Mouse (Mus musculus): ENCODE data around the gene Ripply2. TPM values are rescaled to one million over a fixed set of nuclear protein-coding genes. Genes with fewer than 3 reads are reported as not detected.
A peak's percentile ranks its signal among the peaks of the same experiment; 100 is the strongest.
"Not testable (repeated sequence)": the region's sequence is repeated elsewhere in the genome, so short reads cannot be mapped to it uniquely, and the experiment has no call there.

Ripply2 gene
- total RNA-seq (2021): 1 to 10 TPM in 1 of 2 experiments, under 1 TPM in 1; 0.73 to 1.3 TPM
- long read RNA-seq, experiment 1, partial matches to known transcripts: 0 of 2 reads
- long read RNA-seq, experiment 1, other reads (novel, unspliced or antisense): 0 of 2 reads
- long read RNA-seq, experiment 2: 0 reads

DNA sequence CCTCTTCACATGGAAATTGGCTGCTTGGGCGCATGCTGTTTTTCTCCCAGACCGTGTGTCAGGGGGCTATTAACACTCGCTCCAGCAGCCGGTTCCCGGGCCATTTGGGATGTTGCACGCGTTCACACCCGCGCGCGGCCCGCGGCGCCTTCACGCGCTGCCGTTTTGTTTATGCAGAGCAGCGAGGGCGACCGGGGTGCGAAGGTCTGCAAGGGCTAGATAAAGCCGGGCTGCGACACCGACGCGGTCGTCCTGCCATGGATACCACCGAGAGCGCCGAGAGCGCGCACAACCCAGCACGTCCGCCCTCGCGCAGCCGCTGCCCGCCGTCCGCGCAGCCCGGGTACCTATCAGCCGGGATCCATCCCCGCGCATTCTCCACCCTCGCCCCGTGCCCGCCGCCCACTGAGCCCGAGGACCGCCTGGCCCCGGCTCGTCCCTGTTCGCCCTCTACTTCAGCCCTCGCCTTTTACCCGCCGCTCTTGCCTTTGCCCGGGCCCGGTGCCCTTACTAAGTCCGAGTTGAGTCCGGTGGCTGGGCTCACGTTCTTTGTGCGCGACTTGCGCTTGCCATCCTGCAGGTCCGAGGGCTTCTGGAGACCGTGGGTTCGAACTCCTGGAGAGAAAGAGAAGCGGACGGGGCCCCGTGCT is at the start of gene Ripply2:
Ripply2 (plus strand) TSS at position 250 of the 650 bp plus-strand sequence.
- peak; percentile 19 to 36 for DNase-seq

DNA sequence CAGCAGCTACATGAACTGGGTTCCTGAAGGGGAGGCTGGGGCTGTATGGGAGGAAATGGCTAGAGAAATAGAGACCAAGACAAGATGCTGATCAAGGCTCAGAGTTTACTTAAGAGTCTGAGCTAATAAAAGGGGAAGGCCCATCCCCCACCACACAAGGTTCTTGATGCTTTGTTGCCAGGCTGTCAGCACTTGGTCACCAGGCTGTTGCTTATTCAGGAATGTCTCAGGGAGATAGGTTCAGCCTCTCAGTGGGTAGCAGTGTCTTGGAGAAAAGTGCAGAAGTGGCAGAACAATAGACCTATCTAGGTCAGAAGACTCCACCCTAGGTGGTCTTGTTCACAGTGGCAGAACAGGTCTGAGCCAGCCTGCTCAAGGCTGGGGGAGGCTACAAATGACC is 42.9 kb upstream of the Ripply2 start:
- DNase-seq: not testable (repeated sequence)

DNA sequence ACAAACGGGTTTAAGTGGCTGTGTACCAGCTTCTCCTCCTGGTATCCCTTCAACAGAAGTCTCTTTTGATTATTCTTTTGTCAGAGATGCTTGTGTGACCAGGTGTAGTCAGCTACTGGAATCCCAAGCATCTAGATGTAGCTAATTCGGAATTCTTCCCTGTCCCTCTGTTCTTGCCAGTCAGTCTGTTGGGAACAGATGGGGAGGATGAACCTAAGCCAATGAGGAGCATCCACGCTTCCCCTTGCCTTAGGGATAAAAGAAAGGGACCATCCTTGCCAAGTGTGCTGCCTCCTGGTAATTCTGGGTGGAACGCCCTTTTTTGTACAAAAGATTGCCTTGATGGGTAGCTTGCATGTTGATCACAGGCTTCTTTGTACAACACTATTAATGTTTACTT is 41.8 kb upstream of the Ripply2 start:
- DNase-seq: no peak

DNA sequence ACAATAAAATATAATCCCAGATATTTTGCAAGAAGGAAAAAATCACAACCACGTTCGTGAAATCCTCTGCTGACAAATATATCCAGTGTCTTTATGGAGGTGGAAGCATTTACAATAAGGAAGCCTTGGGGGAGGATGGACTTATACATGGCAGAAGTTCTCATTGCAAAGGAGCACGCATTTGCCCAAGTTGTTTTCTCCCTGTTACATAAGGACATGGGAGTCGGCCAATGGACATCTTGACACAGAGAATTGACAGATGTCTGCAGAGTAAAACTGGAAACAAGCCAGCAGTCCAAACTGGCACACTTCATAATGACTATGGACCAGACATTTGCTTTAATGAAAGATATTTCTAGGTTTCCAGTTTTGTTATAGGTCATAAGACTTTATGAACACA is 38.4 kb upstream of the Ripply2 start:
- DNase-seq: peak; percentile 5 to 18

DNA sequence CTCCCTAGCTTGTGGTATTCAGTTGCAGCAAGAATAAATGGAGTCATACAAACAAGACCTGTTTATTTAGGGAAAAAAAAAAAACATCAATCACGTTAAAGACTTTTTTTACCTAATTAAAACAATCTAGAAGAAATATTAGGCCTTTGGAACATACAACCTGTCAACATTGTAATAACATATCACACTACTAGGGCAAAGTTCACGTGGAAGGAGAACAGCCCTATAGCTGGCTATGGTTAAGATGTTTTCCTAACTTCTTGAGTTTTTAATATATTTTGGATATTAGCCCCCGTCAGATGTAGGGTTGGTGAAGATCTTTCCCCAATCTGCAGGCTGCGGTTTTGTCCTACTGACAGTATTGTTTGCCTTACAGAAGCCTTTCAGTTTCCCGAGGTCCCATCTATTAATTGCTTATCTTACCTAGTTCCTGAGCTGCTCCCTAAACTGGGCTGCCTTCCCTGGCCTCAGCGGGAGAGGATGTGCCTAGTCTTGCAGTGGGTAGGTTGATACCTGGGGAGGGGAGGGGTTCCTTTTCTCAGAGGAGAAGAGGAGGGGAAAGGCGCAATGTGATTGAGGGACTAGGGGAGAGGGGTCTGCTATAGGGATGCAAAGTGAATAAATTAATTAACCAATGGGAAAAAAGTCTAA is 37.0 kb upstream of the Ripply2 start:
- DNase-seq: no peak

DNA sequence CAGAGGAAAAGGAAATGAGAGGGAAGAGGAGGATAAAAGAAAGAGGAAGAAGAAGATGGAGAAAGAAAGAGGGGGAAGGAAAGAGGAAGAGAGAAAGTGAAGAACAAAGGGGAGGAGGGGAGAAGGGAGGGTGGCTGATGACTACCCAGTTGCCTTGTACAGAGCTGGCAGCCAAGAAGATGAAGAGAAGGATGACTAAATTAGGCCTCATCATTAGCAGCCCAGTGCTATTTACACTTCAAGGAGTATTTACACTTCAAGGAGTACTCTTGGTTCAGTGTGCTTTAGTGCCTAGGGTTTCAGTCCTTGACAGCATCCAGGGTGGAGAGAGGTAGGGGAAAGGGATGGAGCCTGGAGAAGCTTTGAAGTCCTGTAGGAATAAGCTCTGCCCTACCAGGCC is 35.3 kb upstream of the Ripply2 start:
- DNase-seq: no peak

DNA sequence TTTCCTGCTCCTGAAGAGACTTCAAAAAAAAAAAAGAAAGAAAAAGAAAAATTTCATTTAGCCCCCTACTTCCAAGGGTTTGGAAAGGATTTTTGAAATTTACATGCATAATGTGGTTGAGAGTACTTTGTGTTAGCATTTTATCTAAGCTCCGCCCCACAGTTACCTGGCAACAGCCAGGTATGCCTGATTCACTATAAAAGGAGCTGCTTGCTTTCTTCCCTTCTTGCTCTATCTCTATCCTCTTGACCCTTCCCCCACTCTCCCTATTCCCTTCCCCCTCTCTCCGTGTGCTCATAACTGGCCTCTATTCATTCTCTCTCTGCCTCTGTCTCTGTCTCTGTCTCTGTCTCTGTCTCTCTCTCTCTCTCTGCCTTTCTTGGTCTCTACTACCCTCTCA is 34.4 kb upstream of the Ripply2 start:
- no peak for DNase-seq

DNA sequence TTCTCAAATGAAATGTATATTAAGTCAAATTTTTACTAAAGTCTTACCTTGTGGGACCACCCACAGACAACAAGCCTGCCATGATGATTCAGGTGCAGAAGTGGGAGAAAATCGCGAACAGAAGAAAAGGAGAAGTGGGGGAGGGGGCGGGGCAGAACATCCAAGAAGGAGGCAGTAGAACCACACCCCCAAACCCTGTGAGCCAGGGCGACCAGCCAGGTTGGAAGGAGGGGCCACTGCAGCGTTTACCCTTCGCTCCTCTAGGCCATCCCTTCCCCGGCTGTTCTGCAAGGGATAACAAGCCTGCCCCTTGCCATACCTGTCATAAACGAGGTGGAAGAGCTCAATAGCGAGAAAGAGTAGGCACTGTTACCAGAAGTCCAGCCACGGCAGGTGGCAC is 33.8 kb upstream of the Ripply2 start:
- DNase-seq: no peak

DNA sequence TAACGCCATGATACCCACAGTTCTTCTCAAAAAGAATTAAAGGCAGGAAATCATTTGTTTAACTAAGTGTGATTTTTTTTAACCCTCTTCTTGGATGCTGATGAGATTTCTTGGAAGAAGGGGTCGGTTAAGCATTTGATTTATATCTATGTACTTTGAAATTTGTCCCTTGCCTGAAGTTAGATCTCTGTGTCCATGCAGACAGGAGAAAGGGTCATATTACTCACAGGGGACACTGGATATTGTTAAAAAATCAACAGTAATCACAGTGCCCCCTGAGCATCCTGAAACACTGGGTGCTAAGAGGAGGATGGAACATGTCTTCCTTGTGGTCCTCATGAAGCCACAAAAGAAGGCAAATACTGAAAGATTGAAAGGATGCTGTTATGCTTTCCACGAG is 30.8 kb upstream of the Ripply2 start:
- DNase-seq: no peak

DNA sequence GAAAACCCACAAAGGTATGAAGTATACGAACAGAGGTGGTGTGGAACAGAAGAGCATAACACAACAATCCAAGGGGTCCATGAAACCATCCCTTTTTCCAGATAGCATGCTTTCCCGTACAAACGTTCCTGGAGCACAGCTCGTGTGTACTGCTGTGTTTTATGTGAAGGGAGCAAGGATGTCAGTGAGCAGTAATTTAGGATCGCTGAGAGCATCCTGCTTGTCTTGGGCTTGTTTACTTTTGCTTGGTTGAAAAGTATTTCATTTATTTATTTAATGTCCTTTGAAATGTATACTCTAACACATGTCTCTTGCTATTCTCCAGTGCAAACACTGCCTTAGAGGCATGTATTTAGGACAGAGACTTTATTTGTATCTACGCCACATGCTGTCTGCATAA is 30.2 kb upstream of the Ripply2 start:
- no peak for DNase-seq

DNA sequence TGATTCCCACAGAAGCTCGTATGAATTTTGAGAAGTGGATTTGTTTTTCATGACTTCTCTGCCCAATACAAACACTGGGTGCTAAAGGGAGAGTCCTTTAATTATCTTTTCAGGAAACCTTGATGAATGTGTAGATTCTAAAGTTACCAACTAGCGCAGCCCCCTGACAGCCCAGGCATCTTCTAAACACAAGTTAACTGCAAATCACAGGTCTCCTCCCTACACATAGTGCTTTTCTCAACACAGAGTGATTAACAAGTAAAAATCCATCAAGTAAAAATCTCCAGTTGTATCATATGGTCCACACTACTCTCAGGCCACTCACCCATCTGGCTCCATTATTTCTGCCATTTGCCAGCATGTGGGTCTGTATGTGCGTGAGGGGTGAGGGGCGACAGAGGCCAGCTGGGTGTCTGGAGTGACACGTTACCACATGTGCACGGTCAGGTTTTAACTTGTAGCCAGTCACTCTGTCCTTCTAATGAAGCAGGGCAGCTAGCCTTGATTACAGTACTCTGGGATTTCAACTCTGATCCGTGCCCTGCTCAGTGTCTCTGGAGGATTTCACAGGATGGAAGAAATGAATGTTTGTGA is 28.5 kb upstream of the Ripply2 start:
- no peak for DNase-seq

DNA sequence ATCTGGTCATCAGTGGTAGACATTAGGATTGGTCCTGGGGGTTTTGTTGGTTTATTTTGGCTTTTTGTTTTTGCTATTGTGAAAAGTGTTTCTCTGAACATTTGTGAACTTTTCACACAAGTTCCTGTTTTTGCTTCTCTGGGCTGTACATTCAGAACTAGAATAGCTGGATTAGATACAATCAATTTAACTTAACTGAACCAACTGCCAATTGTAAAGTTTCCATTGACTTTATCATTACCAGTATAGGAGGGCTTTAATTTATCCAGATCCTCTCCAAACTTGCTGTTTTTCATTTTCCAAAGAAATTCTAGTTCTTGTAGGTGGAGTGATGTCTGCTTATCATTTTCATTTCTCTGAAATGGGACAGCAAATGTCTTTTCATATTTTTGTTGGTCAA is 25.5 kb upstream of the Ripply2 start:
- DNase-seq: no peak

DNA sequence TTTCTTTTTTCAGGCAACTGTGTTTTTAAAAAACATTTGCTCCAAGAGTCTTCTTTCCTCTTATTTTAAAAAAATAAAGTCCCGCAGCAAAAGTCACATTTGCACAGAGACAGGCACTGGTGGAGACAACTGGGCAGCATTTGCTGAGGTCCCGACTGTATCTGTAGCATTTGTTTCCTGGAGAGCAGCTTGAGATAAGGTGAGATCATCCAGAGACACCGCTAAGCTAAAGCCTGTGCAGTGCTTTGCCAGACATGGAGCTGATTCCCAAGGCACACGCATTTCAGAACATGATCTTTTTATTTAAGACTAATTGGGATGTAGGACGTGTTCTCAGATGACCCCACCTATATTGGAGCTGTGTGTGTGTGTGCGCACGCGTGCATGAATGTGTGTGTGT is 23.6 kb upstream of the Ripply2 start:
- DNase-seq: no peak

DNA sequence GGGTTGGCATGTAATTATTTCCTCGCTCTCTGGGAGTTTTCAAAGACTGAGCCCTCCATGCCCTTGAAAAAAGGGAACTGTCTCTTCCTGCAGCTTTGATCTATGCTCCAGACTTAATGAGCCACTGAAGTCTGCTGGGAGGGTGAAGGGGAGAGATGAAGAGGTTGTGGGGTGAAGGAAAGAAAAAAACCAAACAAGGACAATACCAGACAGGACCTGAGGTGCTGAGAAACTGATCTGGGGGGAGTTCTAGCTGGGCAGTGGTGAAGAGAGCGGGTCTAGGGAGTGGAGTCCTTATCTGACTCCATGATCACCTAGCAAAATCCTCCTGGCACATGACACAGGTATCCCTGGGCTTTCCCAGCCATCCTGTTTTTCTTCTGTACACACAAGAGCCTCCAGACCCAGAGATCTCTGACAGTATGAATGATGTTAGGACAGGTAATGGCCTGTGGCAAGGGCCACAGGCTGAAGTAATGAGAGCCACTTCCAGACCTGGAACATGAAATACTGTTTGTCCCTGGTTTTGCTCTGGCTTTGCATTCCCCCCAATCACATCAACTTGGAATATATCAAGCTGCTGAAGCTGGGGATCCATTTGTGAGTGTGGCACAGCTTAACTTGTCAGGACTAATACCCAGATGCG is 18.2 kb upstream of the Ripply2 start:
- peak in 1 of 2 experiments; percentile 17 for DNase-seq

DNA sequence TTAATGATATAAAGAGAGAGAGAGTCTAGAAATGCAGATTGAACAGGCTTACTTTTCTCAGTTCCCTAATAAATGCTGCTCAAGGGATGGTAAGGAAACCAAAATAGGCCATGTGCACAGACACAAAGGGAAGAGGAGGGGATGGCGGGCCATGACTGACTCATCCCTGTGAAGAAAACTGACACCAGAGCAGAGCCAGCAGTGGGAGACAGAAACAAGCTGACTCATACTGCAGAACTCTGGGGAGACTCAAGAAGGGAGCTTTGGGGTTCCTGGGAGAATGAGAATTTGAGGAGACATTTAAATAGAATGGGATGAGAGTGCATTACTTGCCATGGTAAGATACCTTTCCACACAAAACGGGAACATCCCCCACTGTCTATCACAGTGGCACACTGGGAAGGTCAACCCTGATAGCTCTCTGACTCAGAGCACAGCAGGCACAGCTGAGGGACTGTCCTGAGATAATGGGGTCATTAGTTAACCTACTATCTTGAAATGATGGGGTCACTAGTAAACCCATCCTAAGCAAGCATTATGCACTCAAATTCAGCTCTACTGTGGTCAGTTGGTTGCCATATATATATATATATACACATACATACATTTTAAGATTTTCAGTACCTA is 15.3 kb upstream of the Ripply2 start:
- DNase-seq: peak; percentile 57 to 67

DNA sequence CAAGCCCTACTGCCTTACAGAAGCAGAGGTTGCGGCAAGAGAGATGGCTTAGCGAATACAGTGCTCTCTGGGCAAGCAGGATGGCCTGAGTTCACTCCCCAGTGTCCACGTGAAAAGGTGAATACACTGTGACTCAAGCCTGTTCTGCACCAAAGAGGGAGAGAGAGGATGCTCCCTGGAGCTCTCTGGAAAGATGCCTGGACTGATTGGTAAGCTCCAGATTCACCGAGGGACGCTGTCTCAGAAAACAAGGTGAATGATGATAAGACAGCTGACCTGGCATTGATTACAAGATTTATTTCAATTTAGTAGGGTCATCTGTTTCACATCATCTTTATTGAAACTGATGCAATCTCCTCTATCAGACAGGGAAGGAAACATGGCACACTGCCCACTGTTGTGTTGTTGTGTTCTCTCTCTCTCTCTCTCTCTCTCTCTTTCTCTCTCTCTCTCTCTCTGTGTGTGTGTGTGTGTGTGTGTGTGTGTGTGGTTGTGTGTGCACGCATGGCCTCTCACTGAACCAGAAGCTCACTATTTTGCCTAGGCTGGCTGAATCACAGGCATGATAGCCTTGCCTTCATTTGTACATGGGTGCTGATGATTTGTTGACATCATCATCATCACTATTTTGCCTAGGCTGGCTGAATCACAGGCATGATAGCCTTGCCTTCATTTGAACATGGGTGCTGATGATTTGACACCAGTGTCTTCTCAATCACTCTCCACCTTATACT is 10.5 kb upstream of the Ripply2 start:
- DNase-seq: no peak

DNA sequence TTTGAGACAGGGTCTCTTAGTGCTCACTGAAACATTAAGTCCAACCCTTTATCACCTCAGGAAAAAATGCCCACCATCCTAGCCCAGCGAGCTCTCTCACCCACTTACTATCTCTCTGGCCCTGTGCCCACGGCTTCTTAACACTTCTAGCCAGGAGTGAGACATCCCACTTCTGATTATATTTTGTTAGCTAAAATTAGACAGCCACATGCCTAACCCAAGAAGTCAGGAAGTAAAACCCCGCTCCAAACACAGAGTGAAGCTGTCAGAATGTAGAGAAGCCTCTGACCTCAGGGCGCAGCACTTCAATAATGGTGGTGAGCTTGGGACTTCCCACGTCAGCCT is 9.9 kb upstream of the Ripply2 start:
- no peak for DNase-seq

DNA sequence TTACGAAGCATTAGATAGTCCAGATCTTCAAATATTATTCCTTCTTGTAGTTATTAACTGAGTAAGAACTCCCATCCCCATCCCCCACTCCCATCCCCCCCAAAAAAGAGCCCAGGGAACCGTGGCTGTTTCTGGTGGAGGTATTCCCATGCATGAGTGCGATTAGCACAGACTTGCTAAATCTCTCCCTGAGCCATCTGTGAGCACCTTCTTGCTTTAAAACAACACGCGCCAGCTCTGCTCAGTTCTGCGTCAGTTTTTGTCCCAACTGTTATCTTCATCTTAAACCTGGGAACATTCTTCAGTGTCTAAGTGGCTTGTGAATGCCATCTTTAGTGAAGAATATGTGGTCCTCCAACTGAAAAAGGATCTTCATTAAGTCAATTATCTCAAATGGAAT is 6.8 kb upstream of the Ripply2 start:
- no peak for DNase-seq

DNA sequence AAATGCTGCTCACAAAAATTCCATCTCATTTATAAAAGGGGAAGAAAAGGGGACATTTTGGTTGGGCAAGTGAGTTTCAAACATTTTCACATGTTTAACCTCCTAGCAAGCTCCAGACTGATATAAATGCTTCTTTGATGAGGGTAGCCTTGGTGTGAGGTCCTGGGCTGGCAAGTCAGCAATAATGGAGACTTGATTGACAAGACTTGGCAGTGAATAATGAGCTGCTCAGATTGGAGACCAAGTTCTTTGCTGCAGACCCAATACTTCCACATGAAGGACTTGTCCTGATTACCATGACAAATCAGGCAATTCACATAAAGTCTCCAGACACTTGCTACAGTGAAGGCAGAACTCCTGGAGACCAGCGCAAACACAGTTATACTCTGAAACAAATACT is 6.4 kb upstream of the Ripply2 start:
- DNase-seq: no peak

DNA sequence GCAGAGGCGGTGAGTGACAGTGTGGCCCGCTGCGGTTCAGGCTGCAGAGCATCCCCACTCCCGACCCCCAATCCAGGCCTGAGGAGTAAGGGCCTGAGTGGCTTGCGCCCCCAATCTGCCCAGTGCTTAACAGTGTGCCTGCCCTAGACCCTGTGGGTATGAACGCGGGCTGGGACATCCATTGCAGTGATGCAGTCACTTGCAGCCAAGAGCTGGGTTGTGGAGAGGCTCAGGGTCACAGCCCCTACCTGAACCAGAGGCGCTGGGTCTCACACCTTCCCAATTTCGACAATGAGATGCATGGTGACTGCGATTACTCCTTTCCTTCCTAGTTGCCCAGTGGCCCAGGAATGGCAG is 579 bp downstream of the Ripply2 start:
- DNase-seq: no peak

DNA sequence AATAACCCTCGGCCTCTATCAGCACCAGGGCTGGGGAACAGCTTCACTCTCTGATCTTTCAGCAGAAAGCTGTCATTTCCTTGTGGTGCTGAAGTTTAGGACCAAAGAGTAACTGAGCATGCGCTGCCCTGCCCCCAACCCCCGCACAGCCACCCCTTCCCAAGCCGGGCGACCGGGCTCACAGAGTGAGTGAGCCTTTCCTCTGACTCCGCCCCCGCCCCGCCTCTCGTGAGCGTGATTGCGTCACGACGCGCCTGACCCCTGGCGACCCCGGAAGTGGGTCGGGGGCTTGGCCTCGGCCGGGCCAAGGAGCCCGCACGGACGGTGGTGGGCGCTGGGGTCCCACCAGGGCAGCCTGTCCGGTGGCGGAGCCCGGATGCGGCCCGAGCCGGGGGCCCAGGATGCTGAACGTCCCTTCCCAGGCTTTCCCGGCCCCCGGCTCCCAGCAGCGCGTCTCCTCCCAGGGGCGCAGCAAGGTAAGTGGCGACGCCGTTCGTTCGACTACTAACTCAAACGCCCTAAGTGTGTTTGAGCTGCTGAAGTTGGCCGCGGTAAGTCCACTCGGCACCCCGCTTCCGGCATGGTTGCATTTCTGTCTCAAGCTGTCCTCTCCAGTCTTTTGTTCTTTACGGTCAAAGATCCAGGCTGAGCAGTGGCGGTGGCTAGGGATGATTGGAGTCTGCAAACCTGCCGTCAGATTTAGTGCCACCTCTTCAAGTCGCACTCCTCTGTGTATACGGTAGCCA is 6.6 kb downstream of the Ripply2 start, which contains the start of gene Cyb5r4:
Cyb5r4 (plus strand) TSS at position 237 of the 746 bp plus-strand sequence.
- DNase-seq: peak; percentile 97 to 98
